Mouse (Mus musculus): ENCODE measurements at regions not wholly inside any gene's neighbourhood (a gene's known extent, or its start where the extent isn't known, plus 50 kb on each side); places are given as distances from the start of the nearest gene placed in this dataset.

DNA sequence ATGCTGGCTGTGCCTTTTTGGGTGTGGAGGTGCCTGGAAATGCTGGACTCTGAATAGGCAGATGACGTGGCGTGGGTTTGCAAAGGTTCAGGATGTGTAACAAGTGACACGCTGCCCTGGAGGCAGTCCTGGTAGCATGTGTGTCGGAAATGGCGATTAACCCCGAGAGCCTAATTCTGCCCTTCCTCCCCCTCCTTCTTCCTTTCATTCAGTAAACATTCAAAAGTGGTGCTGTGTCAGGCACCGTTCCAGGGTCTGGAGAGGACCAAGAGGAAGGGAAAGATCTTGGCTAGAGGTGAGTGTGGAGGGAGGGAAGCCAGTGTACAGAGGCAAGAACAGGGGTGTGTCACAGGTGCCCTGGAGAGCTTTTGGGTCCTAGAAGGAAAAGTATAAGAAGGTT lies 151.5 kb upstream of the Gm3448 start:
- no peaks in the 10 kb centered on the region for H3K9me3 ChIP-seq (replicated peaks; ENCODE audit: control insufficient read depth, low read length)
- WGBS, result 23% methylated on average over 7 of the region's 7 CpGs
- no peaks in the 10 kb centered on the region for H3K27me3 ChIP-seq (ENCODE audit: control insufficient read depth, insufficient read depth, low read length)
- peak overlapping the region; percentile 72 for H3K27ac ChIP-seq (ENCODE audit: low read length)
- peaks cover 30% of the 10 kb centered on the region for H3K4me1 ChIP-seq (ENCODE audit: control insufficient read depth, insufficient read depth, low read length)
- H3K4me2 ChIP-seq (ENCODE audit: low read depth, low read length), result no peak overlapping the region
- H3K4me3 ChIP-seq (replicated peaks; ENCODE audit: low read length), result no peak overlapping the region
- no peaks in the 10 kb centered on the region for H3K36me3 ChIP-seq (ENCODE audit: control insufficient read depth, insufficient read depth, low read length)
- H3K9ac ChIP-seq (ENCODE audit: low read length), result no peak overlapping the region
- peak; percentile 84 for ATAC-seq (ENCODE audit: insufficient read depth, low FRiP score)

DNA sequence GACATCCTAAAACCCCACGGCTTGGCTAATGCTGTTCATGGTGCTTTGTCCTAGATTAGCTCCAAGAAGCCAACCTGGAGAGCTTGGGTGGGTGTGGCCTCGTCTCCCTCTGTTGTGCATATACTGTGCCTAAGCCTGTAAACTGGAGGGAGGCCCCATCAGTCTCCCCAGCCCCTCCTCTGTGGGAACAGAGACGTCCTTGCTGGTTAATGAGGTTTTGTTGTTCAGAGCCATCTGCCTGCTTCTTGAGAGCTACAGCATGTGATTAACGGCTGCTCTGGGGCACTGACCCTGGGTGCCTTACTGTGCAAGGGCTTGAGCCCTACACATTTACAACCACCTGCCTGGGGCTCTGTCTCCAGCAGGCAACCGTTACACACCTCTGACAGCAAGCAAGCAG lies 143.9 kb upstream of the Gm3448 start:
- H3K4me1 ChIP-seq (ENCODE audit: control insufficient read depth, insufficient read depth, low read length), result no peaks in the 10 kb centered on the region
- no peak overlapping the region for H3K4me3 ChIP-seq (replicated peaks; ENCODE audit: low read length)
- no peak overlapping the region for H3K27ac ChIP-seq (ENCODE audit: low read length)
- H3K4me2 ChIP-seq (ENCODE audit: low read depth, low read length), result no peak overlapping the region
- H3K9me3 ChIP-seq (replicated peaks; ENCODE audit: control insufficient read depth, low read length), result no peaks in the 10 kb centered on the region
- H3K36me3 ChIP-seq (ENCODE audit: control insufficient read depth, insufficient read depth, low read length), result no peaks in the 10 kb centered on the region
- no peak overlapping the region for H3K9ac ChIP-seq (ENCODE audit: low read length)
- no peaks in the 10 kb centered on the region for H3K27me3 ChIP-seq (ENCODE audit: control insufficient read depth, insufficient read depth, low read length)
- ATAC-seq (ENCODE audit: insufficient read depth, low FRiP score), result peak; percentile 39; the same call in 1 of the 2 replicates
- WGBS, result 14% methylated on average over 5 of the region's 5 CpGs

DNA sequence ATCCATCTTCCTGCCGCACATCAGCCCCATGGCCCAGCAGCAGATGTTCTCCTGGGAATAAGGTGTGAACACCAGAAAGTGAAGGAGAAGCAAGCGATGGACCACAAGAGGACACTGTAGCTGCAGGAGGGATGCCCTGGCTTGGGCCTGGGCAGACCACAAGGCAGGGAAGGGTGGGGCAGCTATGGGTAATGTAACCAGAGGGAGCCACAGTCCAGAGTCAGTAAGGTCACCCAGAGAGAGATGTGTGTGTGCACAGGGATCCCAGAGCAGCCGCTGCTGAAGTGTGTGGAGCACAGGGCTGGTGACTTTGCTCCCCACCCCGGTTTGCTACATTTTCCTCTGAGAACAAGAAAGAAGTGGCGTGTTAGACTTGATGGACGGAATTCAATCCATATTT lies 142.5 kb upstream of the Gm3448 start:
- Histone ChIP-seq H3K27me3 (ENCODE audit: control insufficient read depth, insufficient read depth, low read length) (no peaks in the 10 kb centered on the region), H3K27ac (ENCODE audit: low read length) (no peak overlapping the region), H3K4me2 (ENCODE audit: low read depth, low read length) (no peak overlapping the region), H3K9ac (ENCODE audit: low read length) (no peak overlapping the region), H3K9me3 (replicated peaks; ENCODE audit: control insufficient read depth, low read length) (no peaks in the 10 kb centered on the region), H3K4me3 (replicated peaks; ENCODE audit: low read length) (no peak overlapping the region), H3K4me1 (ENCODE audit: control insufficient read depth, insufficient read depth, low read length) (no peaks in the 10 kb centered on the region), H3K36me3 (ENCODE audit: control insufficient read depth, insufficient read depth, low read length) (no peaks in the 10 kb centered on the region)
- no peak for ATAC-seq (ENCODE audit: insufficient read depth, low FRiP score)
- 54% methylated on average over 6 of the region's 6 CpGs for WGBS

DNA sequence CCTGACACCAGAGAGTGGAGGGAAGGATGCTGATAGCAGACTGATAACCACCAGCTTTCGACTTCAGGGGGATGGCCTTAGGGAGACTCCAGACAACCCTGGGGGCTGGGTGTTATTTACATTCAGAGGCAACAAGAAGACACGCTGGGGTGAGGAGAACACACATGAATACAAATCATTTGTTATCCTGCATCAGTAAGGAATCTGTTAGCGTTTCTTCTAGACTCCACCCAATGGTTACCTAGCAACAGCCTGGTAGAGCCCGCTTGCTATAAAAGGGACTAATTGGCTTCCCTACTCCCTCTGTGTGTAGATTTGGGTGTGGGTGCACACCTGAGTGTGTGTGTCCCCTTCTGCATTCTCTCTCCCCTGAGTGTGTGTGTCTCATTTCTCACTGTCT lies 140.8 kb upstream of the Gm3448 start:
- H3K27ac ChIP-seq (ENCODE audit: low read length), result no peak overlapping the region
- no peaks in the 10 kb centered on the region for H3K27me3 ChIP-seq (ENCODE audit: control insufficient read depth, insufficient read depth, low read length)
- H3K36me3 ChIP-seq (ENCODE audit: control insufficient read depth, insufficient read depth, low read length), result no peaks in the 10 kb centered on the region
- WGBS, result 31% methylated on average over 4 of the region's 4 CpGs
- no peaks in the 10 kb centered on the region for H3K4me1 ChIP-seq (ENCODE audit: control insufficient read depth, insufficient read depth, low read length)
- ATAC-seq (ENCODE audit: insufficient read depth, low FRiP score), result no peak
- no peak overlapping the region for H3K4me3 ChIP-seq (replicated peaks; ENCODE audit: low read length)
- no peaks in the 10 kb centered on the region for H3K9me3 ChIP-seq (replicated peaks; ENCODE audit: control insufficient read depth, low read length)
- H3K4me2 ChIP-seq (ENCODE audit: low read depth, low read length), result no peak overlapping the region
- no peak overlapping the region for H3K9ac ChIP-seq (ENCODE audit: low read length)

DNA sequence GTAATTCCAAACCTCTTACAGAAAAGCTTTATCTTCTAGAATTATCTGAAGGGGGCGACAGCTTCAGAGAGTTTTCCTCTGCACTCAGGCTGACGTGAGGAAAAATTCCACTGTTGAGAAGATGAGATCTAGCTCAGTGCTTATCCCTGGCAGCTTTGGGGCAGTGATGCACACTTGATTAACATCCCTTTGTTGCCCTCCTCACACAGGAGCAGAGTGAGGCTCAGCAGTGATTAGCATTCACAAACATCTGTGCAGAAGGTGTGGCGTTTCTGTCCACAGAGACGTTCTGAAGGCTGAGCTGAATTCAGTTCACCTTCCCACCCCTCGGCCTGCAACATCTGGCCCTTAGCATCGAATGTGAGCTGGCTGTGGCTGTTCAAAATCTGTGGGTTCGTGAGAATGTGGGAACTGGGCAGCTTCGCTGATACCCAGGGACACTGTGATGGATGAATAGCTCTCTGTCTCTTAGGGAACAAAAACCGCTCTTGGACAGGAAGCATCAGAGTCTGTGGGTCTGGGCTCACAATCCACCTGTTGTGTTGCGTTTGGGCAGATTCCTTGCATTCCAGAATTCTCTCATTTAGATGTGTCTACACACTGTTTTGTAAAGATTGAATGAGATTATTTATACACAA lies 139.0 kb upstream of the Gm3448 start:
- 27% methylated on average over 10 of the region's 10 CpGs for WGBS
- H3K9ac ChIP-seq (ENCODE audit: low read length), result no peak overlapping the region
- no peak overlapping the region for H3K4me2 ChIP-seq (ENCODE audit: low read depth, low read length)
- no peaks in the 10 kb centered on the region for H3K36me3 ChIP-seq (ENCODE audit: control insufficient read depth, insufficient read depth, low read length)
- no peak overlapping the region for H3K27ac ChIP-seq (ENCODE audit: low read length)
- no peaks in the 10 kb centered on the region for H3K27me3 ChIP-seq (ENCODE audit: control insufficient read depth, insufficient read depth, low read length)
- no peaks in the 10 kb centered on the region for H3K4me1 ChIP-seq (ENCODE audit: control insufficient read depth, insufficient read depth, low read length)
- no peaks in the 10 kb centered on the region for H3K9me3 ChIP-seq (replicated peaks; ENCODE audit: control insufficient read depth, low read length)
- no peak for ATAC-seq (ENCODE audit: insufficient read depth, low FRiP score)
- no peak overlapping the region for H3K4me3 ChIP-seq (replicated peaks; ENCODE audit: low read length)

DNA sequence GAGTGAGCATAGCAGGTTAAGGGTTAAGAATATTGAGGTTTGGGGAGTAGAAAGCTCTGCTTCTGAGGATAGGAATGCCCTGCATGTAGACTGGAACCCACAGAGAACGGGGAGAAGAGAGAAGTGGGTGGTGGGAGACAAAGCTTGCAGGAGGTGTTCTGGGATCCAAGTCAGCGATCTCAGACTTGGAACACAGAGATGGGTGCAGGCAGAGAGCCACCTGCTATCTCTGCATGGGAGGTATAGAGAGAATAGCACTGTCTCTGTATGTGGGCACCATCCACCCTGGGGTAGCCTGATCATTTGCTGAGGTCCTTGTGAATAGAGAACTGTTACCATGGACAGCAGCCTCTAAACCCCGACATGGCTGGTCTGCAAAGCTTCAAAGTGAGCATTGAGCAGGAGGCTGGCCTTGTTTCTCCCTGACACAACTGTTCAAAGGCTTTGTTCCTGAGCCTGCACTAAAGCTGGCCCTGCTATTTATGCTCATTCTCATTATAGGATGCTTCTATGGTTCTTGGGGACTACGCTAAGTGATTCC lies 138.1 kb upstream of the Gm3448 start:
- Histone ChIP-seq H3K27ac (ENCODE audit: low read length) (no peak overlapping the region), H3K36me3 (ENCODE audit: control insufficient read depth, insufficient read depth, low read length) (no peaks in the 10 kb centered on the region), H3K9me3 (replicated peaks; ENCODE audit: control insufficient read depth, low read length) (no peaks in the 10 kb centered on the region), H3K4me1 (ENCODE audit: control insufficient read depth, insufficient read depth, low read length) (no peaks in the 10 kb centered on the region), H3K9ac (ENCODE audit: low read length) (no peak overlapping the region), H3K27me3 (ENCODE audit: control insufficient read depth, insufficient read depth, low read length) (no peaks in the 10 kb centered on the region), H3K4me3 (replicated peaks; ENCODE audit: low read length) (no peak overlapping the region), H3K4me2 (ENCODE audit: low read depth, low read length) (no peak overlapping the region)
- ATAC-seq (ENCODE audit: insufficient read depth, low FRiP score), result no peak
- WGBS, result 60% methylated on average over 4 of the region's 4 CpGs

DNA sequence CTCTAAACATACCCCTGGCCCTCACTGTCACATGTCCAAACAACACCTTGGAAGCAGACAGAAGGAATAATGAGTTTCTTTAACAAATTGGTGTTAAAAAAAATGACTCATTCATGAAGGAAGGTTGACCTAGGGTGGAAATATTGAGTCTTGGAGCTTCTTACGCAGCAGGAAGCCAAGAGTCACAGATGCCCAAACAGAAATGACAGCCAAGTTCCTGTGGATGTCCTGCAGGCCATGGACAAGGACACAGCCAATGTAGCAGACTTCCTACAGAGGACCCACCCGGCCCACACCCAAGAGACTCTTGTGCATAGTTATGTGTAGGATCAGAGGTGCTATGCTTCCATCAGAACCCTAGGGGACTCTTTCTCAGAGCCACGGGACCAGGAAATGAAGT lies 136.1 kb upstream of the Gm3448 start:
- Histone ChIP-seq H3K4me2 (ENCODE audit: low read depth, low read length) (no peak overlapping the region), H3K9me3 (replicated peaks; ENCODE audit: control insufficient read depth, low read length) (no peaks in the 10 kb centered on the region), H3K4me3 (replicated peaks; ENCODE audit: low read length) (no peak overlapping the region), H3K9ac (ENCODE audit: low read length) (no peak overlapping the region), H3K4me1 (ENCODE audit: control insufficient read depth, insufficient read depth, low read length) (no peaks in the 10 kb centered on the region), H3K27ac (ENCODE audit: low read length) (no peak overlapping the region), H3K36me3 (ENCODE audit: control insufficient read depth, insufficient read depth, low read length) (no peaks in the 10 kb centered on the region), H3K27me3 (ENCODE audit: control insufficient read depth, insufficient read depth, low read length) (no peaks in the 10 kb centered on the region)
- no peak for ATAC-seq (ENCODE audit: insufficient read depth, low FRiP score)
- 73% methylated on average over 3 of the region's 3 CpGs for WGBS

DNA sequence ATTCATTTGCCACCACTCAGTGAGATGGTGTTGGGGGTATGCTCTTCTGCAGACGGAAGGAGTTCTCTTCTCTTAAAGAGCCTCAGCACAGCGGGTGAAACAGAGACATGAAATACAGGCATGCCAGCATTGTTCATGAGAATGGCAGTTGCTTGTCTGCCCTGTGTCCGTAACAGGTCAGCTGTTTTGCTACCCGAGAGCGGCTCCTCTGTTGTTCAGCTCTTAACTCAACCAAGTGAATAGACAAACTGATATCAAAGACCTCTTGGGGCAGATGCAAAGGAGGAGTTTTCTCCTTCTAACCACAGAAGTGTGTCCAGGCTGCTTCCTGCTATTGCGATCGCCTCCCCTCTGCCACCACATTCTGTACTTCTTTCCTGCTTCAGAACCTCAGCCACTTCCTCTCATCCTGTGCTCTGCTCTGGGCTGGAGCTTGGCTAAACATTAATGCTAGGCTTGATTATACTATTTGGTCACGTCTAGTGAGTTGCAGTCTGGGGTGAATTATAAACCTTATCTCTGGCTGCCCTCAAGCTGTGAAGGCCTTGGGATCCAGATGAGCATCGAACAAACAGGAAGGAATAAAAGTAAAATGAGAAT lies 133.1 kb upstream of the Gm3448 start:
- no peaks in the 10 kb centered on the region for H3K9me3 ChIP-seq (replicated peaks; ENCODE audit: control insufficient read depth, low read length)
- H3K9ac ChIP-seq (ENCODE audit: low read length), result no peak overlapping the region
- H3K36me3 ChIP-seq (ENCODE audit: control insufficient read depth, insufficient read depth, low read length), result no peaks in the 10 kb centered on the region
- no peak overlapping the region for H3K4me2 ChIP-seq (ENCODE audit: low read depth, low read length)
- no peaks in the 10 kb centered on the region for H3K4me1 ChIP-seq (ENCODE audit: control insufficient read depth, insufficient read depth, low read length)
- ATAC-seq (ENCODE audit: insufficient read depth, low FRiP score), result peak; percentile 82; the same call in 1 of the 2 replicates
- no peaks in the 10 kb centered on the region for H3K27me3 ChIP-seq (ENCODE audit: control insufficient read depth, insufficient read depth, low read length)
- H3K27ac ChIP-seq (ENCODE audit: low read length), result no peak overlapping the region
- H3K4me3 ChIP-seq (replicated peaks; ENCODE audit: low read length), result no peak overlapping the region
- WGBS, result 54% methylated on average over 9 of the region's 9 CpGs

DNA sequence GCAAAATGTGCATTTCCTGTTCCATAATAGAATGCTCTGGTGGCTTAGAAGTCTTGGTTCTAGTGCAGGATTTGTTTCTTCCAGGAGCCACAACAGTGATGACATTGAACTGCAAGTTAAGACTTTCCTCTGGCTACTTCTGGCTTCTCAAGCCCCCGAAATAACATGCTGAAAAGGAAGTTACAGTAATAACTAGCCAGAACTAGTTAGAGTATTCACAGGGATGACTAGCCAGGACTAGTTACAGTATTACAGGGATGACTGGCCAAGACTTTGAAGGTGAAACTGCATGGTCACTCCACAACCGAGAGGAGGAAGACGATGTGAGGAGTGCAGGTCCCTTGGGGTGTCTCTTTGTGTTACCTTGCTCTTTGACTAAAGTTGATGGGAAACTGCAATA lies 126.6 kb upstream of the Gm3448 start:
- H3K9ac ChIP-seq (ENCODE audit: low read length), result no peak overlapping the region
- H3K4me1 ChIP-seq (ENCODE audit: control insufficient read depth, insufficient read depth, low read length), result no peaks in the 10 kb centered on the region
- H3K4me2 ChIP-seq (ENCODE audit: low read depth, low read length), result no peak overlapping the region
- WGBS, result 80% methylated on average over 3 of the region's 3 CpGs
- no peak for ATAC-seq (ENCODE audit: insufficient read depth, low FRiP score)
- H3K4me3 ChIP-seq (replicated peaks; ENCODE audit: low read length), result no peak overlapping the region
- no peaks in the 10 kb centered on the region for H3K9me3 ChIP-seq (replicated peaks; ENCODE audit: control insufficient read depth, low read length)
- H3K27ac ChIP-seq (ENCODE audit: low read length), result no peak overlapping the region
- no peaks in the 10 kb centered on the region for H3K27me3 ChIP-seq (ENCODE audit: control insufficient read depth, insufficient read depth, low read length)
- H3K36me3 ChIP-seq (ENCODE audit: control insufficient read depth, insufficient read depth, low read length), result no peaks in the 10 kb centered on the region

All from stomach, embryonic 16.5 days (tissue).